Mouse (Mus musculus) heart, adult 2 months (tissue): ENCODE data around the gene Rab29.

Source experiments
- CTCF ChIP-seq: fragments of 200-600 bp; IDR thresholded peaks from 2 replicates; pipeline ENCODE4 v1.8.1; 2022; ENCODE audit warnings: antibody characterized with exemption, mild to moderate bottlenecking, moderate library complexity
- EP300 ChIP-seq: fragments of 200-500 bp; IDR thresholded peaks from 2 replicates; pipeline ENCODE4 v1.6.1; 2011; ENCODE audit warnings: low read depth, low read length, control low read depth; ENCODE audit not compliant: insufficient read depth
- POLR2A ChIP-seq: fragments of 200-500 bp; IDR thresholded peaks from 2 replicates; pipeline ENCODE4 v1.6.1; 2011; ENCODE audit warnings: mild to moderate bottlenecking, low read depth, low read length, control low read depth; ENCODE audit not compliant: insufficient read depth

DNA sequence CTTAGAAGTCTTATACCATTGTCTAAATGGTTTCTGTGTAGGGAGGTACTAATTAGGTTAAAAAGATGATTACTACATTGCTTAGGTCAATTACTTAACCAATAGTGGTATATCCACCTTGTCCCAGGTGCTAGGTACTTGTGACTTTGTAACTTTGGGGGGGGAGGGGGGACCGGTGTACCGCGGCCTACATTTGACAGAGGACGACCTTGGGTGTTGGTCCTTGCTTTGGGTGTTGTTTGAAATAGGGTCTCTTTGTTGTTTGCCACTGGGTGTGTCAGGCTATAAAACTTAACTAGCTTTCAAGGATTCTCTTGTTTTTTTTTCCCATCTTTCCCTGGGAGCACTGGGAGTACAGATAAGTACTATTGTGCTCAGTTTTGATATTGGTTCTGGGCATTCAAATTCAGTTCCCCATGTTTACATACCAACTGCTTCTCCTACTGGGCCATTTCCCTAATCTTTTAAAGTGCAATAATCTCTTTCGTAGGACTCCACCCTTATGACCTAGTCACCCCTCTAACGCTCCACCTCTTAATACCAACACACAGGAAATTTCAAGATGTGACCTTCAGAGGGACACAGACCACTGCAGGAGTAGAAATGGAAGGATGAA lies 23.1 kb downstream of the Rab29 start:
- TF ChIP-seq CTCF (no peak), POLR2A (no peak), EP300 (no peak)
